Mouse (Mus musculus) forebrain, postnatal 0 days (tissue): ENCODE data around the gene Speg. TPM values are rescaled to one million over a fixed set of nuclear protein-coding genes. Genes with fewer than 3 reads are reported as not detected.

Source experiments
- ATAC-seq: fragments of 200-750 bp; cut with Nextera tagmentation; 2 replicates; pipeline ENCODE4 v1.8.0; 2017; ENCODE audit warnings: mild to moderate bottlenecking, moderate library complexity
- DNase-seq: peaks from one replicate; pipeline ENCODE4 v3.0.0-alpha.2; 2015
- H3K27ac ChIP-seq: fragments of 300-500 bp; sonication (generic); 2 replicates; pipeline ENCODE4 v1.5.1; 2014; ENCODE audit warnings: low read depth, mild to moderate bottlenecking, antibody characterized with exemption, low read length, moderate library complexity, mixed read lengths
- H3K27me3 ChIP-seq: fragments of 300-500 bp; sonication (generic); 2 replicates; pipeline ENCODE4 v1.6.1; 2014; ENCODE audit warnings: mild to moderate bottlenecking, low read length, mixed read lengths; ENCODE audit not compliant: insufficient read depth
- H3K36me3 ChIP-seq: fragments of 300-500 bp; sonication (generic); 2 replicates; pipeline ENCODE4 v1.6.1; 2014; ENCODE audit warnings: mild to moderate bottlenecking, moderate library complexity; ENCODE audit not compliant: insufficient read depth
- H3K4me1 ChIP-seq: fragments of 300-500 bp; sonication (generic); 2 replicates; pipeline ENCODE4 v1.6.1; 2014; ENCODE audit warnings: antibody characterized with exemption; ENCODE audit not compliant: insufficient read depth
- H3K4me2 ChIP-seq: fragments of 300-500 bp; sonication (generic); 2 replicates; pipeline ENCODE4 v1.6.1; 2014; ENCODE audit warnings: low read depth, mild to moderate bottlenecking, moderate library complexity
- H3K4me3 ChIP-seq: fragments of 300-500 bp; sonication (generic); 2 replicates; pipeline ENCODE4 v1.5.1; 2014; ENCODE audit warnings: low read depth, low read length, mixed read lengths
- H3K9ac ChIP-seq: fragments of 300-500 bp; sonication (generic); 2 replicates; pipeline ENCODE4 v1.6.1; 2014; ENCODE audit warnings: mild to moderate bottlenecking
- H3K9me3 ChIP-seq: fragments of 300-500 bp; sonication (generic); 2 replicates; pipeline ENCODE4 v1.6.1; 2016; ENCODE audit warnings: low read length
- CTCF ChIP-seq: sonication (generic); IDR thresholded peaks from 2 replicates; pipeline ENCODE4 v1.5.1; 2016; ENCODE audit warnings: antibody characterized with exemption, control low read depth, low read depth
- WGBS: fragments of 180-500 bp; shearing (Covaris S2); extraction: QIAGEN DNeasy Blood & Tissue Kit; methylation state at CpG from one replicate; pipeline ENCODE4 v1.1.7; 2014; 5-methylcytosine and 5-hydroxymethylcytosine counted together
- polyA plus RNA-seq: library from polyadenylated mRNA; unstranded; fragments of >200 nt; fragmentation: Nextera tagmentation; extraction: Ambion mirVana; gene quantifications from 2 replicates; pipeline ENCODE4 v1.2.1, GENCODE M21; 2015
- total RNA-seq: library from RNA; depleted of rRNA; stranded (reverse); fragments of >200 nt; gene quantifications from 2 replicates; pipeline ENCODE4 v1.2.3, GENCODE M21; 2014

The Speg gene
- total and polyA plus RNA-seq, 2 experiments from 2014 or later, result 20.6 to 44.4 TPM

DNA sequence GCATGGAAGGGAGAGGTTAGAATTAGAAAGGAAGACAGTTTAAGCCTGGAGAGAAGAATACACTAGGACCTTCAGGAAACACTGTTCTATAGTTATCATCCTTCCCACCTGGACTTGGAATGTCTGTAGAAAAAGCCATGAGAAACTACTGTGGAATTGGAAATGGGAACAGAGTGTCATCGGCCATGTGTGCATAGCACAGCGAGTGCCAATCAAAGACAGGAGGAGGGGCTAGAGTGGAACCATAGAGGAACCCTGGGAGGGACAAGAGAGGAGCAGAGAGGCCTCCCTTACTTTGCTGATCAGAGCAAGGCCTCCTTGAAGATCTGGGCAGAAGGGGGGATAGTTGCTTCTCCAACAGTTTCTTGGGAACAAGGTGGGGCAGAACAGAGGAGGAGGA, 4.1 kb downstream of the Speg start:
- WGBS, result 61% methylated on average over 2 of the region's 2 CpGs
- Histone ChIP-seq H3K27ac (no peak overlapping the region), H3K27me3 (peaks cover 4% of the 10 kb centered on the region), H3K4me1 (no peaks in the 10 kb centered on the region), H3K9ac (no peak overlapping the region), H3K4me2 (no peak overlapping the region), H3K4me3 (no peak overlapping the region), H3K36me3 (no peaks in the 10 kb centered on the region), H3K9me3 (no peaks in the 10 kb centered on the region)
- DNase-seq (no peak), ATAC-seq (no peak)
- TF ChIP-seq CTCF, result no peak

DNA sequence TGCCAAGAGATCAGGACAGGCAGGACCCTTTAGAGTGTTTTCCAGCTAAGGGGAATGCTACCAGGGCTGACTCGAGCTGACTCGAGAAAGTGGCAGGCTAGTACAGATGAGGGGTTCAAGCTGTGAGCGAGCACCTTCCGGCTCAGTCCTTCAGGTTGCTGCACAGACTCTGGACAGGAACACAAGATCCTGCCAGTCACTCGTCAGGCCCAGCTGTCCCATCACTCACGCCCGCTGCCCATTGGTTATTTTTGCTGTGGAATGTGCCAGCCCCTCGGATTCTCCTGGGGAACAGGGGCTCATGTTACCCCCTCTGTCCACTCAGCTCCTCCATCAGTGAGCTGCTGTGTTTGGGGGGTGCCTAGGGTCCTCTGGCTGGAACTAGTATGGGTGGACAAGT, 4.8 kb downstream of the Speg start:
- ATAC-seq (no peak), DNase-seq (no peak)
- peaks cover 4% of the 10 kb centered on the region for H3K27me3 ChIP-seq
- no peak overlapping the region for H3K4me2 ChIP-seq
- no peak overlapping the region for H3K9ac ChIP-seq
- no peaks in the 10 kb centered on the region for H3K36me3 ChIP-seq
- H3K4me1 ChIP-seq, result no peaks in the 10 kb centered on the region
- no peak overlapping the region for H3K27ac ChIP-seq
- 70% methylated on average over 8 of the region's 8 CpGs for WGBS
- no peak overlapping the region for H3K4me3 ChIP-seq
- H3K9me3 ChIP-seq, result no peaks in the 10 kb centered on the region
- no peak for TF ChIP-seq CTCF

DNA sequence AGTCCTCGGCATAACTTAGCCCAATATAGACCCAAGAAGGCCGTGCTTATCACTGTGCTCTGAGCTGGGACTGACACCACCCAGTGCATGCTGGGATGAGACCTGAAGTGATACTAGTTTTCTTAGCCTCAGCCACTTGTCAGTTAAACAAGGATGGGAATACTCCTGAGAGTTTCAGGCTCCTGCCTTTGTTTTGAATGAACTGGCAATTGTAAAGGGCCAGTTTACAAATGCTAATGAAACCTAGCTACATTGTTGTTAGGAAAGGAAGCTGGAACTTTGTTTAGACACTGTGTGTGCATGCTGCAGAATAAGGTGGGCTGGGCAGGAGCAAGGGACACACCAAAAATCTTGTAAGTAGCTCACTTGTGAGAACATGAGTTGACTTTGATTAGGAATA, 5.9 kb downstream of the Speg start:
- no peak for ATAC-seq
- Histone ChIP-seq H3K27ac (no peak overlapping the region), H3K4me3 (no peak overlapping the region), H3K4me2 (peak overlapping the region; percentile 96; the same call in 1 of the 2 replicates), H3K27me3 (no peaks in the 10 kb centered on the region; the same call in 1 of the 2 replicates), H3K9ac (no peak overlapping the region), H3K9me3 (no peaks in the 10 kb centered on the region), H3K4me1 (peaks cover 7% of the 10 kb centered on the region), H3K36me3 (no peaks in the 10 kb centered on the region)
- no peak for TF ChIP-seq CTCF
- DNase-seq, result no peak
- 34% methylated on average over 2 of the region's 2 CpGs for WGBS

- DNase-seq (peak; percentile 64), ATAC-seq (peak; percentile 64)
- peak overlapping the region; percentile 67 for H3K27ac ChIP-seq
- H3K4me3 ChIP-seq, result peak overlapping the region; percentile 77
- H3K9ac ChIP-seq, result peak overlapping the region; percentile 83
- WGBS, result 8% methylated on average over 31 of the region's 60 CpGs
- no peaks in the 10 kb centered on the region for H3K9me3 ChIP-seq
- TF ChIP-seq CTCF, result peak; percentile 49
- H3K36me3 ChIP-seq, result no peaks in the 10 kb centered on the region
- H3K27me3 ChIP-seq, result peaks cover 2% of the 10 kb centered on the region; the same call in 1 of the 2 replicates
- peak overlapping the region; percentile 96 for H3K4me2 ChIP-seq
- peaks cover 12% of the 10 kb centered on the region for H3K4me1 ChIP-seq
These were observed 6.6 kb downstream of the Speg start for GRCm38 (mm10) chr1:75381482-75382355.

GRCm38 (mm10) chr1:75382356-75383071, 7.4 kb downstream of the Speg start:
- 2% methylated on average over 27 of the region's 28 CpGs for WGBS
- peaks cover 10% of the 10 kb centered on the region for H3K27me3 ChIP-seq
- peak; percentile 57 for DNase-seq
- no peaks in the 10 kb centered on the region for H3K36me3 ChIP-seq
- H3K4me1 ChIP-seq, result peaks cover 14% of the 10 kb centered on the region
- peak overlapping the region; percentile 83 for H3K9ac ChIP-seq
- no peaks in the 10 kb centered on the region for H3K9me3 ChIP-seq
- H3K27ac ChIP-seq, result peak overlapping the region; percentile 67
- peak; percentile 52 for ATAC-seq
- TF ChIP-seq CTCF, result no peak
- peak overlapping the region; percentile 77 for H3K4me3 ChIP-seq
- H3K4me2 ChIP-seq, result peak overlapping the region; percentile 96

GRCm38 (mm10) chr1:75384470-75385141, 9.5 kb downstream of the Speg start:
- WGBS, result 89% methylated on average over 27 of the region's 27 CpGs
- ATAC-seq (no peak), DNase-seq (no peak)
- no peaks in the 10 kb centered on the region for H3K9me3 ChIP-seq
- peaks cover 16% of the 10 kb centered on the region; the same call in 1 of the 2 replicates for H3K27me3 ChIP-seq
- no peaks in the 10 kb centered on the region for H3K36me3 ChIP-seq
- H3K4me2 ChIP-seq, result peak overlapping the region; percentile 39; the same call in 1 of the 2 replicates
- TF ChIP-seq CTCF, result no peak
- no peak overlapping the region for H3K9ac ChIP-seq
- H3K4me1 ChIP-seq, result peaks cover 14% of the 10 kb centered on the region
- H3K4me3 ChIP-seq, result no peak overlapping the region
- H3K27ac ChIP-seq, result no peak overlapping the region
